Mouse (Mus musculus) bone marrow macrophage, adult 2 months (primary cell): Measurements from ENCODE around the gene Tanc2.

ENCODE experiments used
- CTCF ChIP-seq: IDR thresholded peaks from 2 replicates; pipeline ENCODE4 v1.5.1; 2012; ENCODE audit warnings: low read depth, mild to moderate bottlenecking, low read length, moderate library complexity
- POLR2A ChIP-seq: IDR thresholded peaks from 2 replicates; pipeline ENCODE4 v1.6.1; 2012; ENCODE audit warnings: mild to moderate bottlenecking, low read depth, low read length, borderline replicate concordance

- TF ChIP-seq POLR2A (no peak), CTCF (no peak)
These were observed 315.9 kb downstream of the Tanc2 start for GRCm38 (mm10) chr11:105905529-105906213.
